Mouse (Mus musculus) forebrain, embryonic 11.5 days (tissue): Measurements from ENCODE around the gene Slc44a3. TPM values are rescaled to one million over a fixed set of nuclear protein-coding genes. Genes with fewer than 3 reads are reported as not detected.
A peak's percentile ranks its signal among the peaks of the same experiment; 100 is the strongest.

Source experiments
- ATAC-seq: fragments of 200-750 bp; cut with Nextera tagmentation; replicated peaks from 2 replicates; pipeline ENCODE4 v1.8.0; 2017; ENCODE audit warnings: moderate TSS enrichment; ENCODE audit not compliant: low FRiP score
- DNase-seq: peaks from one replicate; pipeline ENCODE4 v3.0.0-alpha.2; 2017; ENCODE audit warnings: low spot score
- H3K27ac ChIP-seq: fragments of 300-500 bp; sonication (generic); 2 replicates; pipeline ENCODE4 v1.5.1; 2014; ENCODE audit warnings: low read depth, low read length
- H3K27me3 ChIP-seq: fragments of 300-500 bp; sonication (generic); 2 replicates; pipeline ENCODE4 v1.6.1; 2014; ENCODE audit warnings: mild to moderate bottlenecking, low read length, mixed read lengths; ENCODE audit not compliant: control insufficient read depth, insufficient read depth
- H3K36me3 ChIP-seq: fragments of 300-500 bp; sonication (generic); 2 replicates; pipeline ENCODE4 v1.6.1; 2014; ENCODE audit warnings: mild to moderate bottlenecking, low read length, moderate library complexity, mixed read lengths; ENCODE audit not compliant: control insufficient read depth, insufficient read depth
- H3K4me1 ChIP-seq: fragments of 300-500 bp; sonication (generic); replicated peaks from 2 replicates; pipeline ENCODE4 v1.6.1; 2014; ENCODE audit warnings: low read length, mixed read lengths; ENCODE audit not compliant: control insufficient read depth, insufficient read depth
- H3K4me2 ChIP-seq: fragments of 300-500 bp; sonication (generic); 2 replicates; pipeline ENCODE4 v1.6.1; 2014; ENCODE audit warnings: low read depth, mild to moderate bottlenecking, low read length, moderate library complexity, mixed read lengths; ENCODE audit not compliant: severe bottlenecking
- H3K4me3 ChIP-seq: fragments of 300-500 bp; sonication (generic); 2 replicates; pipeline ENCODE4 v1.5.1; 2014; ENCODE audit warnings: low read depth, low read length
- H3K9ac ChIP-seq: fragments of 300-500 bp; sonication (generic); 2 replicates; pipeline ENCODE4 v1.6.1; 2014; ENCODE audit warnings: low read length
- H3K9me3 ChIP-seq: fragments of 300-500 bp; sonication (generic); 2 replicates; pipeline ENCODE4 v1.6.1; 2016; ENCODE audit warnings: low read length, mixed read lengths; ENCODE audit not compliant: control insufficient read depth
- WGBS: fragments of 180-500 bp; shearing (Covaris S2); extraction: QIAGEN DNeasy Blood & Tissue Kit; methylation state at CpG from one replicate; pipeline ENCODE4 v1.1.7; 2014; 5-methylcytosine and 5-hydroxymethylcytosine counted together
- polyA plus RNA-seq: library from polyadenylated mRNA; unstranded; fragments of >200 nt; fragmentation: Nextera tagmentation; extraction: Ambion mirVana; gene quantifications from 2 replicates; pipeline ENCODE4 v1.2.1, GENCODE M21; 2014

Slc44a3 gene
- polyA plus RNA-seq, 1 experiment from 2014 or later, result 1.0 TPM

DNA sequence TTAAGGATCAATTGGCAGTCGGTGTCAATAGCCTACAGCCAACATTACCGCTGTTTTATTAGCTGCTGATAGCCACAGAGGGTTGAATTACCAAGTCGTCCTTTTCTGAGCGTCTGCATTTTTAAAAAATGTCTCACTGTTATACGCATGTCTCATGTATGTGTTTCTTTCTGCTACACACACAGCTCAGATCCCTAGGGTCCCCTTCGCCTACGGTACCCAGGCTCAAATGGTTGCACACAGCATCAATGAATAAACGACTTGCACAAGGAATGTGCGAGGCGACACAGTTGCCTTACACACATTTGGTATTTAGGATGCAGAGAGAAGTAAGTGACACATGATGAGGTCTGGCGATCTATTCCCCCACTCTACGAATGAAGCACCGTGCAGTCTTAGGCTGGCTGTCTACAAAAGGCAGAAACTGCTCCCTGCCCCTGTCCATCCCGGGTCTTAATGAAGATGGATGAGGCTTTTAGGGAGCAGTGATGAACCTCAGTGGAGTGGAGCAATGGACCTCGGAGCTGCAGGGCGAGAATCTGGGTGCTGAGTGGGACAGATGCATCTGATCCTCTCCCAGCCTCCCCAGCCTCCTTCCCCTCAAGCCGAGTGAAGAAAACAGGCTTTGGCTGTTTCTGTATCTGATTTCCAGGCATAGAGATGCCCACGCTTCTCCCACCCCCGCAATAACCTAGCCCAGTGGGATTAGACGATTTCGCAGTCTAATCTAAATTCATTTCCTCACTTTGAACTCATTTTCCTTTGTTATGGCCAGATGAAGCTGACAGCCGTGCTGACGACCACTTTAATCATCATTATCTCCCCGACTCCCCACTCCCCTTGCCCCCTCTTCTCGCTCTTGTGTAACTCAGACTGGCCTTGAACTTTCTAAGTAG is 48.7 kb downstream of the Slc44a3 start:
- no peaks in the 10 kb centered on the region; the same call in 1 of the 2 replicates for H3K4me1 ChIP-seq
- H3K36me3 ChIP-seq, result no peaks in the 10 kb centered on the region
- H3K4me3 ChIP-seq, result no peak overlapping the region
- 0 out of 2 replicates have a peak overlapping the region, but pooled peaks have one; percentile 18 for H3K27ac ChIP-seq
- WGBS, result 70% methylated on average over 25 of the region's 25 CpGs
- no peak overlapping the region for H3K9ac ChIP-seq
- ATAC-seq (no peak), DNase-seq (no peak)
- no peaks in the 10 kb centered on the region for H3K27me3 ChIP-seq
- H3K4me2 ChIP-seq, result no peak overlapping the region
- no peaks in the 10 kb centered on the region for H3K9me3 ChIP-seq

DNA sequence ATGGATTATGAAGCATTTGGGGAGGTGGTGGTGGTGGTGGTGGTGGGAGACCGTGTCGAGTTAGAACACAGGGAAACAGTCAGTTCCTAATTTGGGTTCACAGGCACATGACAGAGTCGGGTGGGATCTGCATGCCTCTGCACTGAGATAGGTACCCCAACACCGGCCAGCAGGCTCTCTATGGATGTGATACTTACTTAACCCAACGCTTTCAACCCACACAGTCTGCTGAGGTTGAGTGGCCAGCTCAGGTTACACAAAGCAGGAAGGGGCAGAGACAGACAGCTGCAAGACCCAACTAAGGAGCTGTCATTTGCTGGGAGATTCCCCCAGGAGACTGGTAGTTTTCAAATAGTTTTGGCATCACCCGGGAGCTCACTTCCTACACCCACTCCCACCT is 50.6 kb downstream of the Slc44a3 start:
- Histone ChIP-seq H3K4me2 (no peak overlapping the region), H3K36me3 (no peaks in the 10 kb centered on the region), H3K27me3 (no peaks in the 10 kb centered on the region), H3K9ac (no peak overlapping the region), H3K27ac (no peak overlapping the region), H3K9me3 (no peaks in the 10 kb centered on the region), H3K4me3 (no peak overlapping the region), H3K4me1 (no peaks in the 10 kb centered on the region; the same call in 1 of the 2 replicates)
- DNase-seq (no peak), ATAC-seq (no peak)
- WGBS, result 57% methylated on average over 6 of the region's 6 CpGs

DNA sequence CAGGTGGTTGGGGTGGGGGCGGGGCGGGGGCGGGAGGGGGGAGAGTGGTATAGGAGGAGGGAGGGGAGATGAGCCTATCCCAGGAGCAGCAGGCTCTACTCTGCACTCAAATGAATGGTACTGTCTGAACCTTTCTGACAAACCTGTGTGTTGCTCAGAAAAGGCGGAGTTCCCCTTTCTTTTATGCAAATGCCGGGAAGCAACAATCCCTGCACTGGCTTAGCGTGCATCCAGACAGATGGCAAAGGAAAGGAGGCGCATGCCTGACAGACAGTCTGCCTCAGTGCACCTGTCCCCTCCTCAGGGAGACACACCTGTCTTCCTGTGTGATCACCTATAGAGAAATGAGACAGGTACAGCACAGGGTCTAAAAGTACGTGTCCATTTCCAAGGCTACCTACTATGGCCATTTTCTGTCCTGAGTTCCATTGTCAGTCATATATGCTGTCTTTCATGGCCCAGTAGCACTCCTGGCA is 51.2 kb downstream of the Slc44a3 start:
- 48% methylated on average over 7 of the region's 8 CpGs for WGBS
- no peak overlapping the region for H3K4me2 ChIP-seq
- DNase-seq, result no peak

DNA sequence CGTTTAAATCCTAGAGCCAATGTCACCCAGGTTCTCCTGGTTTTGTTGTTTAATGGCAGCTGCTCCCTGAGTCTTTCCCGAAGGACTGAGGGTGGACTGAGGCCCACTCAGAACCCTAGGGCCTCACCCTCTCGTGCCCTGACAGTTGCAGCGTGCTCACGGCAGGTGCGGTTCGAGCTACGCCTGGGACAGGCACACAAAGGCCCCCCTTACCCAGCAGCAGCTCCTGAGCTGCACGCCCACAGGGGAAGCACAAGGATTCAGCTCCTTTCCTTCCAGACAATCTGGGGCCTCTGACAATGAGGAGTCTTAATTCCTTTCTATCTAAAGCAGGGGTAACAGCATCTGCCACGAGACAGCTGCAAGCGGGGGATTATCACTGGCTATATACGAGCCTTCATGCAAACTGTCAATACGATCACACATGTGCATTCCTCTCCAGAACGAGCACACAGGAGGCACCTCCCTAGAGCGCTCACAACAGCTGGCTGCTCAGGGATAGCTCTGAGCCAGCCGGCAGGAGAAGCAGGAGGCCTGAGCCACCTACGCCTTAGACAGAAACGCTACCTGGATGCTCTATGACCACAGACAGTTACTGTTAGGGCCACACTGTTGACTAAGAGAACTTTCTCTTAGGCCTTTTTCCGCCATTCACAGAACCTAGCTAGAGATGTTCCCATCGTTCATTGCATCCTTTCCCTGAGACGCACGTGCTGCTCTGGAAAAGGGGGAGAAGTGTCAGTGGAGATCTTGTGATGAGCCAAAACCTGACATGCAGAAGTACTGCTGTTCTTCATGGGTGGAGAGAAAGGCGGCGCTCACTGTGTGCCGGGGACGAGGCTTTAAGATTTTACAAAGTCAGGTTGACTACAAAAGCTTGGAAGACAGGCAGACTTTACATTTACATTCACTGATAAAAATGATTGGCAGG is 51.9 kb downstream of the Slc44a3 start:
- no peak overlapping the region for H3K4me3 ChIP-seq
- no peaks in the 10 kb centered on the region; the same call in 1 of the 2 replicates for H3K4me1 ChIP-seq
- WGBS, result 40% methylated on average over 26 of the region's 26 CpGs
- no peak overlapping the region for H3K4me2 ChIP-seq
- ATAC-seq, result 0 out of 2 replicates have a peak, but pooled peaks have one; percentile 40
- H3K36me3 ChIP-seq, result no peaks in the 10 kb centered on the region
- no peak for DNase-seq
- no peak overlapping the region for H3K27ac ChIP-seq
- no peak overlapping the region for H3K9ac ChIP-seq
- no peaks in the 10 kb centered on the region for H3K9me3 ChIP-seq
- H3K27me3 ChIP-seq, result no peaks in the 10 kb centered on the region

More for the DNA sequence above, 51.2 kb downstream of the Slc44a3 start:
- Histone ChIP-seq H3K27ac (no peak overlapping the region), H3K9me3 (no peaks in the 10 kb centered on the region), H3K36me3 (no peaks in the 10 kb centered on the region), H3K27me3 (no peaks in the 10 kb centered on the region), H3K4me1 (no peaks in the 10 kb centered on the region; the same call in 1 of the 2 replicates), H3K9ac (no peak overlapping the region), H3K4me3 (no peak overlapping the region)
- ATAC-seq, result 0 out of 2 replicates have a peak, but pooled peaks have one; percentile 31

DNA sequence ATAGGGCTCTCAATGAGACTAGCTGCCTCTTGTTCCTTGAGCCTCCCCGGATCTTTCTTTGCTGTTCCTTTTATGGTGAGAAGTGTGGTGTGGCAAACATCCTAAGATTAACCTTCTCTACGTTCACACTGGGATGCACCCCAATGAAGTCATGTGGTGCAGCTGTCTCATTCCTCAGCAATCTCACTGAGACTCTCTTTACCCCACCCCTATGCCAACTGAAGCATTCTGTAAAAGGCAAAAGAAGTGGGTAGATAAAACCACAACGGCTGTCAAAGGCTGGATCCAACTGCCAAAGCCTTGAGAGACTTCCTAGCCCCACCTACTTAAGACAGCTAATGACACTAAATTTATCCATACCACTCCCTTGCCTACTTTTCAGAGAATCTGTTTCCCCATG is 57.5 kb downstream of the Slc44a3 start:
- no peak overlapping the region for H3K4me2 ChIP-seq
- no peak overlapping the region for H3K27ac ChIP-seq
- no peak overlapping the region for H3K9ac ChIP-seq
- no peaks in the 10 kb centered on the region for H3K9me3 ChIP-seq
- H3K4me3 ChIP-seq, result no peak overlapping the region
- DNase-seq (no peak), ATAC-seq (no peak)
- no peaks in the 10 kb centered on the region for H3K4me1 ChIP-seq
- H3K27me3 ChIP-seq, result no peaks in the 10 kb centered on the region
- WGBS, result 70% methylated on average over 3 of the region's 3 CpGs
- H3K36me3 ChIP-seq, result no peaks in the 10 kb centered on the region

DNA sequence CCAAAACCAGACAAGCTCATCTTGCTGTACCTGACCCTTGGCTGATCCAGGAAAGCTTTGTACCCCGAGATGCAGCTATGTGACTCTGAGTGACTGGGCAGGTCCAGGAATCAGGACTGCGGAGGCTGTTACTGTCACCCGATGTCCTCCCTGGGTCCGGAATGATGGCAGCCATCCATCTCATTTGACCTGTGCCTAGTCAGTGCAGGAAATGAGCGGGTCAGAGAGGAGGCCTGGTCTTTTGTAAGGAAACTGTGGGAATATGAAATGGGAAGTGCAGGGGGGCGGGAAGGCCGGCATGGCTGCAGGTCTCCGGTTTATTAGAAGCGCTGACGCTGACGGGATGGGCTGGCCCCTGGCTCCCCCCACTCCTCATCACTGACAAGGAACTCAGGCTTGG is 60.5 kb downstream of the Slc44a3 start:
- H3K36me3 ChIP-seq, result no peaks in the 10 kb centered on the region
- no peak for DNase-seq
- no peak overlapping the region for H3K27ac ChIP-seq
- no peak for ATAC-seq
- no peak overlapping the region for H3K4me2 ChIP-seq
- no peaks in the 10 kb centered on the region; the same call in 1 of the 2 replicates for H3K4me1 ChIP-seq
- no peaks in the 10 kb centered on the region for H3K9me3 ChIP-seq
- no peak overlapping the region for H3K4me3 ChIP-seq
- no peaks in the 10 kb centered on the region for H3K27me3 ChIP-seq
- no peak overlapping the region for H3K9ac ChIP-seq
- WGBS, result 74% methylated on average over 11 of the region's 11 CpGs

DNA sequence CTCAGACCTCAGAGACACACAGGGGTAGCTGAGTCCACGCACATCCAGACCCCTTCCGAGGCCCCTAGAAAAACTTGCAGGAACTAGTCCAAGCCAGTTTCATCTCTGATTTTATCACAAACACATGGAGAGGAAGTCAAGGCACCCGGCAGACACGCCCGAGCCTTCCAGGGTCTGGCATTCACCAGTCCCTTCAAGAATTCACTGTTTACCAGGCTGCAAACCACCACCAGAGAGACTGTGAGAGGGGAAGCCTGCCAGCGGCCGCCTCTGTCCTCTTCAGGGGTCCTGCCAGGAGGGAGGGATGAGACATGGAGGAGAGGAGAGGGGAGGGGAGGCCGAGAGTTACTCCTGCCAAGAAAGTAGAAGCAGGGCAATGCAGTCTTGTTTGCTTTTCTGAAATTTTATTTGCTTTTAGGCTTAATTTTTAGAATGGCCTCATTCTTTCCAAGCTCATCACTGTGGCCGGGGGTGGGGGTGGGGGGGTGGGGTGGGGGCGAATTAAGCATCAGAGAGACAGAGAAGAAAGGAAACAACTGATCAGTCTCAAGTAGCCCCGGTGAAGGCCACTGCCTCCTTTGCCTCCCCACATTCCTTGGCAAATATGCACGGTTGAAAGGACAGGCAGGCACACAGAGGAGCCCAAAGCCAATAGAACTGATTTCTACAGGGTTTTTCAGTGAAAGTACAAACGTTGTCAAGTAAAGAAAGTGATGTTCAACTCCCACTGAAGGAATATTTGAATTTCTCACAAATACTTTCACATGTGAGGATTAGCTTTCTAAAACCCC is 62.8 kb downstream of the Slc44a3 start:
- H3K9me3 ChIP-seq, result no peaks in the 10 kb centered on the region
- no peaks in the 10 kb centered on the region for H3K27me3 ChIP-seq
- ATAC-seq, result peak; percentile 67
- no peaks in the 10 kb centered on the region for H3K36me3 ChIP-seq
- H3K4me2 ChIP-seq, result peak overlapping the region; percentile 8; the same call in 1 of the 2 replicates
- H3K27ac ChIP-seq, result peak overlapping the region; percentile 31; the same call in 1 of the 2 replicates
- peak; percentile 76 for DNase-seq
- 5% methylated on average over 12 of the region's 13 CpGs for WGBS
- H3K4me1 ChIP-seq, result peaks cover 2% of the 10 kb centered on the region; the same call in 1 of the 2 replicates
- H3K4me3 ChIP-seq, result no peak overlapping the region
- H3K9ac ChIP-seq, result peak overlapping the region; percentile 4
